Mouse (Mus musculus): ENCODE data around the gene Srpk1.

Srpk1 gene

GRCm38 (mm10) chr17:28622300-28622759 is at the start of gene Srpk1:
TSS of gene Srpk1 (minus strand) at chr17:28622709.
- peak; percentile 88 for DNase-seq (ENCODE audit: low read depth, low spot score)
- Histone ChIP-seq H3K36me3 (ENCODE audit: control insufficient read depth, insufficient read depth, low read length, poor library complexity, severe bottlenecking) (peaks cover 2% of the 10 kb centered on the region; the same call in 1 of the 2 replicates), H3K27me3 (ENCODE audit: control insufficient read depth, insufficient read depth, low read length, poor library complexity, severe bottlenecking) (no peaks in the 10 kb centered on the region)

- Histone ChIP-seq H3K27me3 (ENCODE audit: control insufficient read depth, insufficient read depth, low read length, poor library complexity, severe bottlenecking) (no peaks in the 10 kb centered on the region), H3K36me3 (ENCODE audit: control insufficient read depth, insufficient read depth, low read length, poor library complexity, severe bottlenecking) (no peaks in the 10 kb centered on the region)
- DNase-seq (ENCODE audit: low read depth, low spot score) = no peak
These were observed 37.1 kb upstream of the Srpk1 start for GRCm38 (mm10) chr17:28659564-28659963.

GRCm38 (mm10) chr17:28657936-28658335 is 35.4 kb upstream of the Srpk1 start:
- peak; percentile 13 for DNase-seq (ENCODE audit: low read depth, low spot score)
- Histone ChIP-seq H3K36me3 (ENCODE audit: control insufficient read depth, insufficient read depth, low read length, poor library complexity, severe bottlenecking) (no peaks in the 10 kb centered on the region), H3K27me3 (ENCODE audit: control insufficient read depth, insufficient read depth, low read length, poor library complexity, severe bottlenecking) (no peaks in the 10 kb centered on the region)

GRCm38 (mm10) chr17:28650268-28650667 is 27.8 kb upstream of the Srpk1 start:
- Histone ChIP-seq H3K36me3 (ENCODE audit: control insufficient read depth, insufficient read depth, low read length, poor library complexity, severe bottlenecking) (no peaks in the 10 kb centered on the region), H3K27me3 (ENCODE audit: control insufficient read depth, insufficient read depth, low read length, poor library complexity, severe bottlenecking) (no peaks in the 10 kb centered on the region)
- DNase-seq (ENCODE audit: low read depth, low spot score) = no peak

- DNase-seq (ENCODE audit: low read depth, low spot score) = peak; percentile 54
- Histone ChIP-seq H3K27me3 (ENCODE audit: control insufficient read depth, insufficient read depth, low read length, poor library complexity, severe bottlenecking) (no peaks in the 10 kb centered on the region), H3K36me3 (ENCODE audit: control insufficient read depth, insufficient read depth, low read length, poor library complexity, severe bottlenecking) (no peaks in the 10 kb centered on the region)
These were observed 26.3 kb upstream of the Srpk1 start for GRCm38 (mm10) chr17:28648607-28649370.

- Histone ChIP-seq H3K27me3 (ENCODE audit: control insufficient read depth, insufficient read depth, low read length, poor library complexity, severe bottlenecking) (no peaks in the 10 kb centered on the region), H3K36me3 (ENCODE audit: control insufficient read depth, insufficient read depth, low read length, poor library complexity, severe bottlenecking) (no peaks in the 10 kb centered on the region)
- DNase-seq (ENCODE audit: low read depth, low spot score) = no peak
These were observed 23.7 kb upstream of the Srpk1 start for GRCm38 (mm10) chr17:28646221-28646620.

GRCm38 (mm10) chr17:28644112-28644511 is 21.6 kb upstream of the Srpk1 start:
- Histone ChIP-seq H3K36me3 (ENCODE audit: control insufficient read depth, insufficient read depth, low read length, poor library complexity, severe bottlenecking) (no peaks in the 10 kb centered on the region), H3K27me3 (ENCODE audit: control insufficient read depth, insufficient read depth, low read length, poor library complexity, severe bottlenecking) (no peaks in the 10 kb centered on the region)
- no peak for DNase-seq (ENCODE audit: low read depth, low spot score)

- no peak for DNase-seq (ENCODE audit: low read depth, low spot score)
- no peaks in the 10 kb centered on the region for H3K27me3 ChIP-seq (ENCODE audit: control insufficient read depth, insufficient read depth, low read length, poor library complexity, severe bottlenecking)
- H3K36me3 ChIP-seq (ENCODE audit: control insufficient read depth, insufficient read depth, low read length, poor library complexity, severe bottlenecking) = no peaks in the 10 kb centered on the region
These were observed 21.2 kb upstream of the Srpk1 start for GRCm38 (mm10) chr17:28643697-28644096.

GRCm38 (mm10) chr17:28640113-28640512 is 17.6 kb upstream of the Srpk1 start:
- no peaks in the 10 kb centered on the region for H3K27me3 ChIP-seq (ENCODE audit: control insufficient read depth, insufficient read depth, low read length, poor library complexity, severe bottlenecking)
- no peaks in the 10 kb centered on the region for H3K36me3 ChIP-seq (ENCODE audit: control insufficient read depth, insufficient read depth, low read length, poor library complexity, severe bottlenecking)
- no peak for DNase-seq (ENCODE audit: low read depth, low spot score)

GRCm38 (mm10) chr17:28637711-28638690 is 15.5 kb upstream of the Srpk1 start:
- DNase-seq (ENCODE audit: low read depth, low spot score) = no peak
- Histone ChIP-seq H3K27me3 (ENCODE audit: control insufficient read depth, insufficient read depth, low read length, poor library complexity, severe bottlenecking) (no peaks in the 10 kb centered on the region), H3K36me3 (ENCODE audit: control insufficient read depth, insufficient read depth, low read length, poor library complexity, severe bottlenecking) (no peaks in the 10 kb centered on the region)

GRCm38 (mm10) chr17:28635842-28636241 is 13.3 kb upstream of the Srpk1 start:
- no peak for DNase-seq (ENCODE audit: low read depth, low spot score)
- H3K27me3 ChIP-seq (ENCODE audit: control insufficient read depth, insufficient read depth, low read length, poor library complexity, severe bottlenecking) = no peaks in the 10 kb centered on the region
- no peaks in the 10 kb centered on the region for H3K36me3 ChIP-seq (ENCODE audit: control insufficient read depth, insufficient read depth, low read length, poor library complexity, severe bottlenecking)

GRCm38 (mm10) chr17:28629125-28629524 is 6.6 kb upstream of the Srpk1 start:
- no peak for DNase-seq (ENCODE audit: low read depth, low spot score)
- H3K27me3 ChIP-seq (ENCODE audit: control insufficient read depth, insufficient read depth, low read length, poor library complexity, severe bottlenecking) = no peaks in the 10 kb centered on the region
- H3K36me3 ChIP-seq (ENCODE audit: control insufficient read depth, insufficient read depth, low read length, poor library complexity, severe bottlenecking) = no peaks in the 10 kb centered on the region

- no peak for DNase-seq (ENCODE audit: low read depth, low spot score)
- Histone ChIP-seq H3K27me3 (ENCODE audit: control insufficient read depth, insufficient read depth, low read length, poor library complexity, severe bottlenecking) (no peaks in the 10 kb centered on the region), H3K36me3 (ENCODE audit: control insufficient read depth, insufficient read depth, low read length, poor library complexity, severe bottlenecking) (no peaks in the 10 kb centered on the region)
These were observed 6.0 kb upstream of the Srpk1 start for GRCm38 (mm10) chr17:28628248-28629124.

GRCm38 (mm10) chr17:28626937-28627336 is 4.4 kb upstream of the Srpk1 start:
- Histone ChIP-seq H3K36me3 (ENCODE audit: control insufficient read depth, insufficient read depth, low read length, poor library complexity, severe bottlenecking) (no peaks in the 10 kb centered on the region), H3K27me3 (ENCODE audit: control insufficient read depth, insufficient read depth, low read length, poor library complexity, severe bottlenecking) (no peaks in the 10 kb centered on the region)
- DNase-seq (ENCODE audit: low read depth, low spot score) = no peak
